Mouse (Mus musculus): Measurements from ENCODE around the gene Sppl3. TPM values are rescaled to one million over a fixed set of nuclear protein-coding genes. Genes with fewer than 3 reads are reported as not detected.

Sppl3 gene
- polyA plus RNA-seq, 1 experiment = 47.7 TPM

- no peaks in the 10 kb centered on the region for H3K27me3 ChIP-seq (ENCODE audit: control insufficient read depth, insufficient read depth, low read length)
- peaks cover 19% of the 10 kb centered on the region; the same call in 1 of the 2 replicates for H3K4me1 ChIP-seq (ENCODE audit: control insufficient read depth, insufficient read depth, insufficient read length)
- H3K4me3 ChIP-seq (ENCODE audit: extremely low read depth, insufficient read depth, insufficient read length) = no peak overlapping the region
- TF ChIP-seq CTCF (IDR thresholded peaks at IDR 0.05; ENCODE audit: extremely low read depth, insufficient read depth, insufficient read length, insufficient replicate concordance) (no peak), POLR2A (IDR thresholded peaks at IDR 0.05; ENCODE audit: low read depth, low read length) (no peak)
- DNase-seq (ENCODE audit: low read depth in 1 of 2, low spot score in 2 of 2) = no peak
- 93% methylated on average over 2 of the region's 2 CpGs for WGBS
- H3K36me3 ChIP-seq (ENCODE audit: control insufficient read depth, insufficient read depth, low read length) = 0 out of 2 replicates have a peak, but pooled peaks cover 2% of the 10 kb centered on the region
- H3K27ac ChIP-seq (ENCODE audit: insufficient read depth, low read length) = no peak overlapping the region
These were observed 34.3 kb downstream of the Sppl3 start for GRCm38 (mm10) chr5:115045146-115045677.

GRCm38 (mm10) chr5:115049692-115050091 is 38.8 kb downstream of the Sppl3 start:
- Histone ChIP-seq H3K36me3 (ENCODE audit: control insufficient read depth, insufficient read depth, low read length) (0 out of 2 replicates have a peak, but pooled peaks cover 2% of the 10 kb centered on the region), H3K4me1 (ENCODE audit: control insufficient read depth, insufficient read depth, insufficient read length) (peaks cover 15% of the 10 kb centered on the region), H3K27ac (ENCODE audit: insufficient read depth, low read length) (no peak overlapping the region), H3K4me3 (ENCODE audit: extremely low read depth, insufficient read depth, insufficient read length) (no peak overlapping the region), H3K27me3 (ENCODE audit: control insufficient read depth, insufficient read depth, low read length) (no peaks in the 10 kb centered on the region)
- WGBS = 76% methylated on average over 6 of the region's 6 CpGs
- TF ChIP-seq CTCF (IDR thresholded peaks at IDR 0.05; ENCODE audit: extremely low read depth, insufficient read depth, insufficient read length, insufficient replicate concordance) = no peak
- no peak for TF ChIP-seq POLR2A (IDR thresholded peaks at IDR 0.05; ENCODE audit: low read depth, low read length)
- no peak for DNase-seq (ENCODE audit: low read depth in 1 of 2, low spot score in 2 of 2)

GRCm38 (mm10) chr5:115050776-115051175 is 39.8 kb downstream of the Sppl3 start:
- no peaks in the 10 kb centered on the region for H3K36me3 ChIP-seq (ENCODE audit: control insufficient read depth, insufficient read depth, low read length)
- DNase-seq (ENCODE audit: low read depth in 1 of 2, low spot score in 2 of 2) = no peak
- WGBS = 86% methylated on average over 6 of the region's 6 CpGs
- no peak overlapping the region for H3K4me3 ChIP-seq (ENCODE audit: extremely low read depth, insufficient read depth, insufficient read length)
- TF ChIP-seq CTCF (IDR thresholded peaks at IDR 0.05; ENCODE audit: extremely low read depth, insufficient read depth, insufficient read length, insufficient replicate concordance) = no peak
- no peak for TF ChIP-seq POLR2A (IDR thresholded peaks at IDR 0.05; ENCODE audit: low read depth, low read length)
- H3K27me3 ChIP-seq (ENCODE audit: control insufficient read depth, insufficient read depth, low read length) = no peaks in the 10 kb centered on the region
- no peak overlapping the region for H3K27ac ChIP-seq (ENCODE audit: insufficient read depth, low read length)
- H3K4me1 ChIP-seq (ENCODE audit: control insufficient read depth, insufficient read depth, insufficient read length) = peaks cover 17% of the 10 kb centered on the region

GRCm38 (mm10) chr5:115052546-115052945 is 41.6 kb downstream of the Sppl3 start:
- no peaks in the 10 kb centered on the region for H3K36me3 ChIP-seq (ENCODE audit: control insufficient read depth, insufficient read depth, low read length)
- no peak for DNase-seq (ENCODE audit: low read depth in 1 of 2, low spot score in 2 of 2)

GRCm38 (mm10) chr5:115053791-115054396 is 43.0 kb downstream of the Sppl3 start:
- Histone ChIP-seq H3K27me3 (ENCODE audit: control insufficient read depth, insufficient read depth, low read length) (no peaks in the 10 kb centered on the region), H3K4me1 (ENCODE audit: control insufficient read depth, insufficient read depth, insufficient read length) (peaks cover 20% of the 10 kb centered on the region), H3K27ac (ENCODE audit: insufficient read depth, low read length) (no peak overlapping the region), H3K36me3 (ENCODE audit: control insufficient read depth, insufficient read depth, low read length) (no peaks in the 10 kb centered on the region), H3K4me3 (ENCODE audit: extremely low read depth, insufficient read depth, insufficient read length) (no peak overlapping the region)
- DNase-seq (ENCODE audit: low read depth in 1 of 2, low spot score in 2 of 2) = no peak
- TF ChIP-seq CTCF (IDR thresholded peaks at IDR 0.05; ENCODE audit: extremely low read depth, insufficient read depth, insufficient read length, insufficient replicate concordance) (no peak), POLR2A (IDR thresholded peaks at IDR 0.05; ENCODE audit: low read depth, low read length) (no peak)
- WGBS = 96% methylated on average over 22 of the region's 22 CpGs

More at GRCm38 (mm10) chr5:115052546-115052945, 41.6 kb downstream of the Sppl3 start:
- TF ChIP-seq CTCF (IDR thresholded peaks at IDR 0.05; ENCODE audit: extremely low read depth, insufficient read depth, insufficient read length, insufficient replicate concordance) (no peak), POLR2A (IDR thresholded peaks at IDR 0.05; ENCODE audit: low read depth, low read length) (no peak)
- H3K4me3 ChIP-seq (ENCODE audit: extremely low read depth, insufficient read depth, insufficient read length) = no peak overlapping the region
- H3K27me3 ChIP-seq (ENCODE audit: control insufficient read depth, insufficient read depth, low read length) = no peaks in the 10 kb centered on the region
- H3K27ac ChIP-seq (ENCODE audit: insufficient read depth, low read length) = no peak overlapping the region
- H3K4me1 ChIP-seq (ENCODE audit: control insufficient read depth, insufficient read depth, insufficient read length) = peaks cover 22% of the 10 kb centered on the region
- WGBS = 80% methylated on average over 8 of the region's 8 CpGs

GRCm38 (mm10) chr5:115055418-115055817 is 44.5 kb downstream of the Sppl3 start:
- no peak overlapping the region for H3K4me3 ChIP-seq (ENCODE audit: extremely low read depth, insufficient read depth, insufficient read length)
- no peaks in the 10 kb centered on the region for H3K36me3 ChIP-seq (ENCODE audit: control insufficient read depth, insufficient read depth, low read length)
- no peak for TF ChIP-seq POLR2A (IDR thresholded peaks at IDR 0.05; ENCODE audit: low read depth, low read length)
- TF ChIP-seq CTCF (IDR thresholded peaks at IDR 0.05; ENCODE audit: extremely low read depth, insufficient read depth, insufficient read length, insufficient replicate concordance) = no peak
- H3K27me3 ChIP-seq (ENCODE audit: control insufficient read depth, insufficient read depth, low read length) = no peaks in the 10 kb centered on the region
- WGBS = 72% methylated on average over 6 of the region's 6 CpGs
- no peak for DNase-seq (ENCODE audit: low read depth in 1 of 2, low spot score in 2 of 2)
- H3K27ac ChIP-seq (ENCODE audit: insufficient read depth, low read length) = no peak overlapping the region
- H3K4me1 ChIP-seq (ENCODE audit: control insufficient read depth, insufficient read depth, insufficient read length) = peaks cover 15% of the 10 kb centered on the region

GRCm38 (mm10) chr5:115057153-115057552 is 46.2 kb downstream of the Sppl3 start:
- TF ChIP-seq CTCF (IDR thresholded peaks at IDR 0.05; ENCODE audit: extremely low read depth, insufficient read depth, insufficient read length, insufficient replicate concordance) (no peak), POLR2A (IDR thresholded peaks at IDR 0.05; ENCODE audit: low read depth, low read length) (no peak)
- no peaks in the 10 kb centered on the region for H3K27me3 ChIP-seq (ENCODE audit: control insufficient read depth, insufficient read depth, low read length)
- H3K4me3 ChIP-seq (ENCODE audit: extremely low read depth, insufficient read depth, insufficient read length) = no peak overlapping the region
- no peaks in the 10 kb centered on the region for H3K36me3 ChIP-seq (ENCODE audit: control insufficient read depth, insufficient read depth, low read length)
- no peak for DNase-seq (ENCODE audit: low read depth in 1 of 2, low spot score in 2 of 2)
- H3K27ac ChIP-seq (ENCODE audit: insufficient read depth, low read length) = no peak overlapping the region
- 85% methylated on average over 4 of the region's 4 CpGs for WGBS
- peaks cover 15% of the 10 kb centered on the region for H3K4me1 ChIP-seq (ENCODE audit: control insufficient read depth, insufficient read depth, insufficient read length)
